Mouse (Mus musculus) leukemia stem cell, adult 10-12 weeks (primary cell): ENCODE results near the gene Slitrk3. TPM values are rescaled to one million over a fixed set of nuclear protein-coding genes. Genes with fewer than 3 reads are reported as not detected.

Experiments
- polyA plus RNA-seq: library from polyadenylated mRNA; stranded (reverse); fragments of >175 nt; gene quantifications from 2 replicates; pipeline ENCODE4 v1.2.3, GENCODE M21; 2012; ENCODE audit warnings: low replicate concordance

Slitrk3 gene
- polyA plus RNA-seq = not detected in 2 replicates

DNA sequence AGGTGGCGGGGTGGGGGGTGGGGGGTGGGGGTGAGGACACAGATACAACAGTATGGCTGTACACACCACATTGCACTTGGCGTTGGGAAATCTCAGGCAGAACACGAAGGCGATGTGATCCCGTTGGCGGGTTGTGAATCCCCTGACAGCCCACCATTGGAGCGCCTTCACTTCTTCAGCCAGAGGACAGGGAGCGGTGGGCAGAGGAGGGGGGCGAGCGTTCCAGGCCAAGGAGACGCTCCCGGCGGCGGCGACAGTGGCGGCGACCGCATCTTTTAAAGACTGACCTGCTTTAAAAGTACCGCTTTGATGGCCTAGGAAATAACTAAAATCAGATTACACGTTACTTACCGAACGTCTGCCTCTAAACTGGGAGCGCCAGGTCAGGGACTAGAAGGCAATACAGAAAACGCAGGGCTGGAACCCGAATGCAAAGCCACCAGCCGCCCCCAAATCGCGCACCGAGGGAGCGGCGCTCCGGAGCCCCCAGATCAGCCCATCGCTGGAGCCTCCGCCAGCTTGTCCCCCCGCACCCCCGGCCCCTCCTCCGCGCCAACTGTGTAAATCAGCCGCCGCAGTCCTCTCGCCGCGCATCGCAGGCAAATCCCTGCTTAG, at the start of gene Slitrk3:
Slitrk3 (minus strand) TSS at position 607 of the 615 bp plus-strand sequence.

Other genes with a start within 250 kb of the Slitrk3 start
- not detected in 2 replicates for gene Sis, start 89.9 kb downstream of the Slitrk3 start, polyA plus RNA-seq